Mouse (Mus musculus) yolk sac, embryonic 10.5 days (tissue): ENCODE data around the gene Nt5c3.
"Not testable (repeated sequence)": the region's sequence is repeated elsewhere in the genome, so short reads cannot be mapped to it uniquely, and the experiment has no call there.

ENCODE experiments used
- DNase-seq: peaks from one replicate; pipeline ENCODE4 v3.0.0-alpha.2; 2017; ENCODE audit warnings: low spot score

The Nt5c3 gene

DNA sequence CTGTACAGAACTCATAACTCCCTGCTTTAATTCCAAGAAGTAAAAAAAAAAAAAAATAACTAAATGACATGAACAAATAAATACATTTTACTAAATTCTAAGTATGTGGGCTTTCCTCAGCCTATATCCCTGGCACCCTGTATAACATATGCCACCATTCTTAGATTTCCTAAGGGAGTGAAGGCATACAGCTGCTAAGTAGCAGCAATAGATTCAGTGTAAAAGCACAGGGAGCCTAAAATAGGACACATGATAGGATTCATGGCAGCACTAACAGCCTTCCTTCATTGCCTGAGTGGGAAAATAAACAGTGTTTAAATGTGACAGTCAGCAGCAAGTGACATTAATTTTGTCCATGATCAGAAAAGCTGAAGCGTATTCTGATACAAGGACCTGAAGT lies 19.4 kb downstream of the Nt5c3 start:
- no peak for DNase-seq

DNA sequence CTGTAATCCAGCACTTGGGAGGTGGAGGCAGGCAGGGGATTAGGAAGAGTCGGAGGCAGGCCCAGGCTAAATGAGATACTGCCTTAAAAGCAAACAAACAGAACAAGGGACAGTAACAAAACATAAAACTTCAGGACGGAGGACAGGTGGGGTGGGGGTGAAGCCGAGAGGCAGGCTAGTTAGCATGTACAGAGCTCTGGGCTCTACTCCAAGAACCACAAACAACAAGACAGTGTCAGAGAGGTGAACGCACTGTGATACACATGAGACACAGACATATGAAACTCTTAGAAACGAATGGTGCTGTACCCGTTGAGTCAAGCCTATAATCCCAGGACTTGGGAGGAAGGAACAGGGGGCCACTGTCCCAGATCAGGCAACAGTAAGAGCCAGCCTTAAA lies 19.9 kb downstream of the Nt5c3 start:
- DNase-seq, result no peak

DNA sequence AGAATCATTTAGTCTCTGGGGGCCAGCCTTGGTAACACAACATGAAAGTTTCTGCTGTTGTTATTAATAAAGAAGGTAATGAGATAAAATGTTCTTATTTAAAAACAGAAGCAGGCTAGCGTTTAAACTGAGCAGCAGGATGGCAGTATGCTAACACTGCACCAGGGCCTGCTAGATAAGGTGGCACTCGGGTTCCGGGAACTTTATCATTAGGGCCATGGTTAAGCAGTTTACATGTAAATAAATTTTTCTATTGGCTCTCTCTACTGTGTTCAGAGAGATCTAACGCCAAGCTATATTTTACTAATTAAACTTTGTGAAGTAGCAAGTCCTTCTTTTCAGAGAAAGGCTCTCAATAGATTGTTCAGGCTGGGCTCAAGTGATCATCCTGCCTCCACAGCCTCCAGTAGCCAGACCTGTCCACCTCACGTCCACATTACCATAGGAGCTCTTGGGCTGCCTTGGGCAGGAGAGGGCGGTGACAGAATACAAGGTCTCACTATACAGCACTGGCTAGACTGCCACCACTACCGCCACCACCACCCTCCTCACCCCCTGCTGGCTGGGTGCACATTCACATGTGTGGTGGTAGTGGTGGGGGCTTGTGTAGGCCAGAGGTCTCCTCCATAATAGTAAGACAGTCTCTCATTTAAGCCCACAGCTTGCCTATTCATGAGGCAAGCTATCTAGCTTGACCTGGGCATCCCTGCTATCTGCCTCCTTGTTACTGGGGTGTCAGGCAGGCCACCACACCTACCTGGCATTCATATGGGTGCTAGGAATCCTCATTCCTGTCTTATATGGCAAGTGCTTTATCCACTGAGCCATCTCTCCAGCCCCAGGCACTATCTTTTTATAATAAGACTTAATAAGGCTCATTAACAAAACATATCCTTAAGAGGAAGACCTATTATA lies 20.9 kb downstream of the Nt5c3 start:
- no peak for DNase-seq

DNA sequence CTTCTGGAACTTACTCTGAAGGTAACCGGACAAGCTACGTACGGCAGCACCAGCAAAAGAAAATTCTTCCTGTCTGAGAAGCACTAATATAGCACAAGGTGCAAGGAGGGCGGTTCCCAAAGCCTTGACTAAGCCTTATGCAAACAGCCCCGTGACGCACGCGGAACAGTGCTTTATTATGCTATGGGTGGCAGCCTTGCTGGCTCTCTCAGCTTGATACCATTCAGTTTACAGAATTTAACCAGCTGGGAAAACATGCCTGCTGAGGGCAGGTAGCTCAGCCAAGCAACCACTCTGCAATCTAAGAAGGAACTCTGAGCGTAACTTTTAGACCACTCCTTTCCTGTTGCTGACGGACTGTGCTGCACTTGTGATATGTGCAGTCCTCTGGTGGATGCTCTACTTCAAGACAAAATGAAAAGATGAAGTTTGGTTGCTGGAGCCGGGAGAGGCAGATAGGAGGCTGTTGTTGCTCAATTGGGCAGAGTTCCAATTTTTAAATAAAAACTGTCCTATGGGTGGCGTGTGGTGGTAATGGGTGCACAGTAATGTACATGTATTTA lies 21.8 kb downstream of the Nt5c3 start:
- DNase-seq, result peak; percentile 61

DNA sequence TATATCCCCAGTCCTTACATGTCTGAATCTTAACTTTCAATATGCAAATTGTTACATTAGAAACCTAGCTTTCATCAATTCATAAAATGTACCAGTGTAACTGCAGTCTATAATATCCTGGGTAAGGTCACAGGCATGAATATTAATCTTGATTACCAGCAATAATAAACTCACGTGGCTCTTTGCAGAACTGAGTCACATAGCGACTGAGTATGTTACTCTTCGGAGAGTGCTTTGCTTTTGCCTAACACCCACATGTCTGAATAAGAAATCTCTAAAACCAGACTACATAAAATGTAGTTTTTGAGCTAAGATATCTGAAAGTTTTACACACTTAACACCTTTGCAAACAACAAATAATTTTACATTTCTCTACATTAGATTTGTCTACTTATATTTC lies 22.4 kb downstream of the Nt5c3 start:
- DNase-seq, result no peak

DNA sequence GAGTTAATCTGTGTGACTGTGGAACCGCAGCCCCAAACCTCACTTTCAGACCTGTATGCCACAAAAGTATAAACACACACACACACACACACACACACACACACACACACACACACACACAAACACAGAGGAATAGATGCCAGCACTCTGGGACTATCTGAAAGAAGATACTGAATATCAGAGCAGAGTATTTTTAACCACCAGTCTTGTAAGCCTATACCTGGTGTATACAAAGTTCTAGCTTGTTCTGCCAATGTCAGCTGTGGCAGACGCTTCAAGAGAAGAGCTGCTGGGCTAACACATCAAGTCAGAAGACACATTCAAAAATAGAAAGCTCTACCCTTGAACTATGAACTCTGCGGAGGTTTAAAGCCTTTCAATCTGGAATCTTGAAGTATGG lies 24.1 kb downstream of the Nt5c3 start:
- DNase-seq, result no peak

DNA sequence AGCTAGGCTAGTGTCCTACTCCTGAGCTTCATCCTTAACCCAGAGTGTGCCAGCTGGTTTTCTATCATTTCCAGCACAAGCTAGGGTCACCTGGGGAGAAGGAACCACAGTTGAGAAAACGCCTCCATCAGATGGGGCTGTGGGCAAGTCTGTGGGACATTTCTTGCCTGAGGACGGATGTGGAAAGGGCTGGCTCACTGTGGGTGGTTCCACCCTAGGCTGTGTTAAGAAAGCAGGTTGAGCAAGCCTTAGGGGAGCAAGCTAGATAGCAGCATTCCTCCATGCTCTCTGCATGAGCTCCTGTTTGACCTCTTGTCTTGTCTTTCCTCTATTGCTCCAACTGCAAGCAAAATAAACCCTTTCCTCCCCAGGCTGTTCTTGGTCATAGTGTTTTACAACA lies 33.0 kb downstream of the Nt5c3 start:
- DNase-seq, result no peak

DNA sequence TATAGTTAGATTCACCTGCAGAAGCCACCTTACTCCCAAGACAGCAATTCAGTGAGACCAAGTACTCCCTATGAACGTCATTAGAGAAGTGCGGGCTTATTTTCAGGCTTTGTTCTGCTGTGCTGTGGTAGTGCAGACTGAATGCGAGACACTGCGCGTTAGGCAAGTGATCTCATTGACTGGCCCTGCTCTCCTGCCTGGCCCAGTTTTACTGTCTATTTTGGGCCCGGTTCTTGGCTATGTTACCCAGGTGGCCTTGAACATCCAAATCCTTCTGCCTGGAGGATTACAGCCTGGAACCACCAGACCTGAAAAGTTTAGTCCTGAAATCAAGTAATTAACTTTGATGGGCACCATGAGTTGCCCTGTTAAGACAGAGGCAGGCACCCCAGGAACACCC lies 35.2 kb downstream of the Nt5c3 start:
- DNase-seq, result no peak

DNA sequence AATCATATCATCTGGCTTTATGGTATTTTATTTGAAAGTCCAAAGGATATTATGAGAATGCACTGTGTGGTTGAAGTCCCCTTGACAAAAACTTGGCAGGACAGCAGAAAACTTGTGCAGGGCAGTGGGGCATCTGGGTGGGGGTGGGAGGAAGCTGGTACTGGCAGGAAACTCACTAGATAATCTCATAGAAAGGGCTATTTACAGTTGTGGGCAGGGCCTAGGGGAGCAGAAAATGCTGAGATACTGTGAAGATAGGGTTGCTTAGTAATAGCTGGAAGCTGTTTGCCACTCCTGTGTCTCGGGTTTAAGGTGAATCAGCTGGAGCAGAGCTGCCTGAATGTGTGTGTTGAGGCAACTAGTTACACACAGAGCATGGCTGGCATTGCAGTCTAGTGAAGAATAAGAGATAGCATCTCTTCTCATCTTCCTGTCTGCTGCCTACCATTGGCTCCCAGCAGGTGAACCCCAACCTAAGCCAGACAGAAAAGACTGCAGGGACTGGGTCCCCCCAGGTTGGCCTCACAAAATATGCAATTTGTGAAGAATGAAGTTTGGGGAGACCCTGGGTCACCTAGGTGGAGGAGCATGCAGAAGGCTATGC lies 44.3 kb downstream of the Nt5c3 start:
- DNase-seq, result no peak

DNA sequence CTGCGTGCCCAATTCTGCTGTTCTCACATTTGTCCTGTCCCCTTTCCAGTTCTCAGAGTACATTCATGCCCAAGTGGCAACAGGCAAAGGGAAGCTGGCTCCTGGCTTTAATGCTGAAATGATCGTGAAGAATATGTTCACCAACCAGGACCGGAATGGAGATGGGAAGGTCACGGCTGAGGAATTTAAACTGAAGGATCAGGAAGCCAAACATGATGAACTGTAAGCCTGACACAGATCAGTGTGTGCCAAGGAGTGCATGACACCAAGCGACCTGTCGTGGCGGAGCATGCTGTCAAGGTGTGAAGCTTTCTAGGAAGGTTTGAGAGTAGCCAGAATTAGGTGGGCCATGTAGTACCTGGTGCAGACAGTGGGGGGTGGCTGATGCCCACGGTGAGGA lies 45.7 kb downstream of the Nt5c3 start:
- DNase-seq, result no peak

DNA sequence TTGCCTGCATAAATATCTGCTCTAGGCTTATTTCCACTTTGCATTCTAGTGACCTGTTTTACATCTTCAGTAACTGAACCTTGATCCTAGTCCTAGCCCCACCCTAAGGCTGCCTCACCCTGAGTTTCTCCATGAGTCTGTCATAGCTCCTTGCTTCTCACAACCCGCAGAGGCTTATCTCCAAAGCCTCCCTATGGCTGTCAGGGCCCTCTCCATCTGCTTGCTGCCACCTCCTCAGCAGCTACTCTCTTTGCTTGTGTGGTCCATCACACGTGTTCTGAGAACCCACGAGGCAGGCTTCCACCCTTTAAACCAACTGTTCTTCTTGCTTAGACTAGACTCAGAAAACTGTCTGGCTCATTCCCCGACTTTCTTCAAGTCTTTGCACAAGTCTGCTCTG lies 46.9 kb downstream of the Nt5c3 start:
- DNase-seq, result no peak

DNA sequence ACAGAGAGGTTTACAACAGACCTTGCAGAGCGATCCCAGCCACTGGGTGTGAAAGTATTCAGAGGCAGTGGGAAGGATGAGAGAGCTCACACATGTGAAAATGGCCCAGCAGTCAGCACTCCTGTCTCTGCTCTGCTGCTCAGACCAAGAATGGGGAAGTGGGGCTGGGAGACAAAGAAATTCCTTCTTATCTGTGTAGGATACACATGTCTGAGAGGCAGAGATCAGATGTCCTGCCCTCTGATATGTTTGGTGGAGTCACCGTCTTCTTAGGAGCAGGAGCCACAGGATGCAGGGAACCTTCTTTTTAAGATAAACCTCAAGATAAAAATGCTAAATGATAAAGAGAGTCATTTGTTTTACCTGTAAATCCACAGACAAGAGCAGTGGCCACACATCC lies 53.7 kb downstream of the Nt5c3 start:
- DNase-seq, result no peak

DNA sequence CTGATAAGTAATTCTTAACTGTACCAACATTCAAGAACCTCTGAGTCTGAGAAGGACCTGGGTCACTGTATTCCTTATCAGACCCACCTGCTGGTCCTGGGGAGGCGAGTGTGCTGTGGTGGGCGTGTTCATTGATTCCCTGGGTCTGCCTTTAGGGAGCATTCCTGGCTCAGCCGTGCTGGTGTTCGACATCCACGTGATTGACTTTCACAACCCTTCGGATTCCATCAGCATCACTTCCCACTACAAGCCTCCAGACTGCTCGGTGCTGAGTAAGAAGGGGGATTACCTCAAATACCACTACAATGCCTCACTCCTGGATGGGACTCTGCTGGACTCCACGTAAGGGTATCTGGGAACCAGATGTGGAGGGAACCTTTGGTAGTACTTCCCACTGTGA lies 55.2 kb downstream of the Nt5c3 start:
- DNase-seq, result no peak

DNA sequence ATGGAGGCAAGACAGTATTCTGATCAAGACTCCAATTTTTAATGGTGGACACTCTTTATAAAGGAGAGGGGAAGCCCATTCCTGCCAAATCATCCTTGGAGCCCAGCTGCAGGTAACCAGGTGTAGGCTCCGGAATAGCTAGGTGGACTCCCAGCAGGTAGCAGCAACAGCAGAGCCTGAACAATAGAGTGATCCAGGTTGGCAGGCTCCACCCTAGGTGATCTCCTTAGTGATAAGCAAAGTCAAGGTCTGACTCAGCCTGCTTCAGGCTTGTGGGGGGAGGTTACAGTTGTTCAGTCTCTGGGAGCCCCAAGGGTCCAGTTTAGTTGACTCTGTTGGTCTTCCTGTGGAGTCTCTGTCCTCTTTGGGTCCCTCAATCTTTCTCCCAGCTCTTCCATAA lies 56.8 kb downstream of the Nt5c3 start:
- not testable (repeated sequence) for DNase-seq

DNA sequence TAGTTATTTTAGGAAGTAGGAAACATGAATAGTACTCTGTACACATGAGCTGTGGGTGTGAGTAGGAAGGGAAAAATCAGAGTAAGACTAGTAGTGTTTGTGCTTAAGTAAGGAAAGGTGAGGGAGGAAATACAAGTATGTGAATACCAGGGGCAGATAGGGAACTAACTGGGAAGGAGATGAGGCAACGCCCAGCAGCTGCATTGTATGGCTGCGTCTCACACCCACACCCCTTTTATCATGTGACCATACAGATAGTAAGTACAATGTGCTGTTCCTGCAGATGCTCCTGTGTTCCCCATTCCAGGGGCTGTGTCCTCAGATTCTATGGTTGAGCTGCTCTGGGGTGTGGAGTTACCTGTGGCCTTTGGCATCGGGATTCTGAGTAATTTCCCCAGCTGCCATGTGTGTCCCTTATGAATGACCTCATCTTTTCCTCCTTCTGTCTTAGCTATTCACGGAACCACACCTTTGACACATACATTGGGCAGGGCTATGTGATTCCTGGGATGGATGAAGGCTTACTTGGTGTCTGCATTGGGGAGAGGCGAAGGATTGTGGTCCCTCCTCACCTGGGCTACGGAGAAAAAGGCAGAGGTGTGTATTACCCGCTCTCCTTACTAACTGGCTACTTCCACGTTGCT lies 63.4 kb downstream of the Nt5c3 start:
- DNase-seq, result no peak

DNA sequence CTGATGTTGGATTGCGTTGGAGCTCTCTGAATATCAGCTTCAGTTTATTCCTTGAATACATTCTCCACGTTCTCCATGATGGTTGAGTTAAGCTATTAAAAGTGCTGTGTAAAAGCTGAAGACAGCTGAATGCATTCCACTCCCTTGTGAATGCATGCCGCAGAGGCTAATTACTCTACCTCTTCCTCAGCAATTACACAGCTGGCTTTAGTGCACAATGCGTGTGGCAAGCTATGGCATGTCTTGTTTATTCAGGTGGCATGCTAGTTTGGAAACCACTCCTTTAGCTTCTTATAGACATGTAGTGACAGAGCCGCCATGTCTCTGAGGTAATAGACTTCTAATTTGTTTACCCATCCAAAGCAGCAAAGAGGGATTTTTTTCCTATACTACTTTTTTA lies 67.0 kb downstream of the Nt5c3 start:
- no peak for DNase-seq

DNA sequence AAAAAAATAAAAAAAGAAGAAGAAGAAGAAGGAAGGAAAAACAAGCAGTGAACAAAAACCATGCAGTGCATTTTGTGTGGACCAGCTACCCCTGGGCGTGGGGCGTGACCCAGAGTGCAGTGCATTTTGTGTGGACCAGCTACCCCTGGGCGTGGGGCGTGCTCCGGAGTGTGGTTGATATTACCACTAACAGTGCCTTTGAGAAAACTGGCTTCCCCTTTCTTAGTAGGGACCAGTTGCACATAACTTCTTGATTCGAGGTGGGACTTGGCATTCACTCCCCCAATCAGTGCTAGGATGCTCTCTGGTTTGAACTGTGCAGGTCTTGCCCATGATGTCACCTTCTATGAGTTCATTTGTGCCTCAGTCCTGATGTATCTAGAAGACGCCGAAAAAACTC lies 68.9 kb downstream of the Nt5c3 start:
- DNase-seq, result no peak

DNA sequence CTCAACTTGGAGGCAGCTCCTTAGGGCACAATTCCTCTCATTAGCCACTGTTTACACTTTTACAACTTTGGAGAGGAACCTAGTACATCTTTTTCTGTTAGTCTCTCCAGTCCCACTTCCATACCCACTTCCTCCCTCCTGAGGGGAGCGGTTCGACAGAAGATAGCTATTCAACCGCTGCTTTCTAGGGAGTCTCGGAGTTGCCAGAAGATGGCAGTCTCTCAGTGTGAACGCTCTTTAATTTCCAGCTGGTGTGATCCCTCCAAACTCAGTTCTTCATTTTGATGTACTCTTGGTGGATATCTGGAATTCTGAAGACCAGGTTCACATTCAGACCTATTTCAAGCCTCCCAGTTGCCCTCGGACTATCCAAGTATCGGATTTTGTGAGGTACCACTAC lies 73.4 kb downstream of the Nt5c3 start:
- DNase-seq, result no peak

DNA sequence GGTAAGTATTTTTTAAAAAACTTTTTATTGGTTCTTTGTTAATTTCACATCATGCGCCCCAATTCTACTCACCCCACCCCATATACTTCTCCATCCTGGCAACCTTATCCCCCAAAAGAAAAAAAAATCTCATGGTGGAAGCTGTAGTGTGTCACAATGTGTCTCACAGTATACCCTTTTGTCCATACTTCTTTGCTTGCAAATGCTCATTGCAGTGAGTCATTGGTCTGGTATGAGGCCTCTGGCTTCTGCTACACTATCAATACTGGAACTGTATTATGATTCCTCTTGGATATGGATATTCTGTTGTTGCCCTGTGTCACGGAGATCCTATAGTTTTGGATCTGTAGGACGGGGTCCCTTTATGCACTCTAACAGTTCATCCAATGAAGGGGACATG lies 74.8 kb downstream of the Nt5c3 start:
- DNase-seq, result no peak

DNA sequence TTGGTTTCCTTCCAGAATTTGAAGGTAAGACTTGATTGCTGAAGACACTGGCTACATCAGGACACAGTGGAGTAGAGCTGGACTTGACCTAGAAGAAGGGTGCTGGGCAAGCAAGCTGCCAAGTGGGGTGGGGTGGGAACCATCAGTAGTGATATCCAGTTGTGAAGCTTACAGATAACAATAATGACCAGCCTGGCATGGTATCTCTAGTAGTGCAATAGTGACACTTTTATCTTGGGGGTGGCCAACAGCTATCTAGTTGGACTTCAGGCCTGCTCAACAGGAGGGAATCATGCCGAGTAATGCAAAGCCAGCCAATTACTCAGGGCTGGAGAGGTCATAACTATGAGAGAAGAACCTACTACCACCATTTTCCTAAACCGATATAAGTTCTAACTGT lies 79.4 kb downstream of the Nt5c3 start:
- no peak for DNase-seq

DNA sequence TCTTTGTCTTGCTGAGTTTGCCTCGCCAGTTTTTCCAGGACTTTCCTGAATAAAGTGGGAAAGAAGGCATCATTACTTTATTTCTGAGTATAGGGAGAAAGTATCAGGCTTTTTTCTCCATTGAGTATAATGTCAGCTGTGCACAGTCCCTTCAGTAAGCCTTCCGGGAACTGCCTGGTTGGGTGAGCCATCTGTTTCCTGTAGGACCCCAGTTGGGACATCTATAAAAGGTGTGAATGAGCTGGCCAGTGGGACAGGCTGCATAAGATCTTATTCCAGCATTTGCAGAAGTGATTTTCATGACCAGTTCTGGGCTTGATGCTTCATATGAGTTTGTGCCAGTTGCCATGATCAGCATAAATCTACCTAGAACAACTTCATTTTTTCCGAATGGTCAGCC lies 80.5 kb downstream of the Nt5c3 start:
- no peak for DNase-seq

DNA sequence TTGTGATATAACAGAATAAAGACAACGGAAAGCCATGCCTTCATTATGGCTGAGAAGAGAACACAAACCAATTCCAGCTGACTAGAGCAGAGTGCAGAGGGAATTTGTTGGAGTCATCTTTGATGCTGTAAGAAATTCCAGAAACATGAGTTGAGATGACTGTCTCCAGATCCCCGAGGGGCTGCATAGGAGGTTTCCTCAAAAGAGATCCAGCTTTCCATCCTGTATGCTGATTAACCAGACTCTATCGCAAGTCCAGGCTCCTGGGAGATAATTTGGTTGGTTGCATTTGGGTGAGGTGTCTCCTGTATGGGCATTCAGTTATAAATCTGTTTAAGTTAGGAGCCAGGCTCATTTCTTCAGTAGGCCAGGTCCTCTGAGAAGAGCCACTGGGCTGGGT lies 86.1 kb downstream of the Nt5c3 start:
- DNase-seq, result no peak

DNA sequence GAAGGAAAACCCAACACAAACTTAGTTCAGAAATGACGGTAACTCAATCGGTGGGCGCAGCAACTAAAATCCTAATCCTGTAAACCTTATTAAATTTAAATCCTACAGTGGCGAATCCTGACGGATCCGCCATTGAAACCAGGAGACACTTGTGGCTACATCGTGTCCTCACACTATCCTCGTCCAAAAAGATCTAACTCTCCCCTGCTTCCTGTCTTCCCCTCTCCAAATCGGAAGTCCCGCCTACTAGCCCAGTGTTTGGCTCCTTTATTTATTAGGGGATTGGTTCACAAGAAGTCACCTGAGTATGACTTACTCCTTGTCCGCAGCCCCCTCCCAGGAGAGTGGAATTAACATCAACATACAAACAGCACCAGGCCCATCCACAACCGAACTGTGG lies 86.6 kb downstream of the Nt5c3 start:
- no peak for DNase-seq
